35 mouse cellular contexts compared by ENCODE assay signal in the genomic region with DNA sequence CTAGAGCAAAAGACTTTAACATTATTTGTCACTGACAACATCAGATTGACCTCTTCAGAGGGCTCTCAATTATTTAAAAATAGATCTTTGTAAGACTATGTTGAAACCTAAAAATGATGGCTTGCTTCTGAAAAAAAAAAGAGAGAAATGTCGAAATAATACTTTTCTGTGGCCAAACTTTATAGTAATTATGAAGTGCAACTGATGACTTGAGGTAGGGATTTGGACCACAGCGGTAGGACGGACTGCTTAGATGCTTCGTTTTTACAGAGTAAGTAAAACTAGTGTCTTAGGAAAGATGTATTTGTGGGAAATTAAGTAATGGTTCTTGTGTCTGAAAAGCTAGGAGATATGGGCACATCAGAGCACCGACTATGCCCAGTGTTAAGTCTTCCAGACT. TPM values are rescaled to one million over a fixed set of nuclear protein-coding genes. Genes with fewer than 3 reads are reported as not detected.
"Had no signal": no experiment of that assay in that cellular context is flagged by ENCODE, and none has a peak within 500 bp of the region (broad histone marks: within the 10 kb centered on the region; RNA-seq: fewer than 3 reads in every experiment).

No protein-coding gene starts in this region.

- H3K36me3 ChIP-seq: limb, embryonic 10.5 days; limb, embryonic 12.5 days; limb, embryonic 13.5 days; limb, embryonic 15.5 days; liver, embryonic 12.5 days; liver, embryonic 13.5 days; lung, embryonic 15.5 days had no signal

- H3K4me2 ChIP-seq: limb, embryonic 12.5 days; limb, embryonic 13.5 days; limb, embryonic 15.5 days; liver, embryonic 11.5 days; liver, embryonic 12.5 days; liver, embryonic 13.5 days; liver, embryonic 15.5 days; lung, embryonic 14.5 days; lung, embryonic 15.5 days; midbrain, embryonic 11.5 days; midbrain, embryonic 12.5 days; midbrain, embryonic 13.5 days; midbrain, embryonic 15.5 days; neural tube, embryonic 12.5 days had no signal

- H3K27me3 ChIP-seq: limb, embryonic 12.5 days; limb, embryonic 13.5 days; limb, embryonic 15.5 days; liver, embryonic 12.5 days; liver, embryonic 13.5 days; liver, embryonic 15.5 days; lung, embryonic 15.5 days; megakaryocyte, embryonic 14.5 days; midbrain, embryonic 12.5 days; midbrain, embryonic 13.5 days; midbrain, embryonic 15.5 days; neural tube, embryonic 12.5 days had no signal

- H3K4me3 ChIP-seq: left cerebral cortex, adult 2 months; limb, embryonic 10.5 days; limb, embryonic 12.5 days; limb, embryonic 13.5 days; limb, embryonic 15.5 days; liver, embryonic 12.5 days; liver, embryonic 13.5 days; liver, embryonic 15.5 days; lung, embryonic 15.5 days; megakaryocyte, embryonic 14.5 days; midbrain, embryonic 10.5 days; midbrain, embryonic 12.5 days; midbrain, embryonic 13.5 days; midbrain, embryonic 15.5 days; myocyte; neural tube, embryonic 12.5 days had no signal

- H3K4me1 ChIP-seq: limb, embryonic 10.5 days; limb, embryonic 12.5 days; limb, embryonic 13.5 days; limb, embryonic 15.5 days; liver, embryonic 12.5 days; liver, embryonic 13.5 days; liver, embryonic 15.5 days; lung, embryonic 15.5 days; megakaryocyte, embryonic 14.5 days; midbrain, embryonic 12.5 days; neural tube, embryonic 12.5 days had no signal

- DNase-seq: layer of hippocampus, postnatal 36 days; left cerebral cortex, postnatal 4 days; liver; liver, embryonic 13.5 days; liver, postnatal 0 days; lung, adult 18-20 months; lung, adult 2 months; lung, embryonic 14.5 days; lung, postnatal 10 days; midbrain, embryonic 14.5 days had no signal

- H3K9me3 ChIP-seq: limb, embryonic 10.5 days; limb, embryonic 13.5 days; limb, embryonic 15.5 days; liver, embryonic 12.5 days; liver, embryonic 13.5 days; liver, embryonic 15.5 days; lung, embryonic 15.5 days; midbrain, embryonic 15.5 days; neural tube, embryonic 12.5 days had no signal

- H3K9ac ChIP-seq: limb, embryonic 12.5 days; limb, embryonic 13.5 days; limb, embryonic 15.5 days; liver, embryonic 12.5 days; liver, embryonic 13.5 days; liver, embryonic 14.5 days; liver, embryonic 15.5 days; liver, postnatal 0 days; lung, embryonic 14.5 days; lung, embryonic 15.5 days; midbrain, embryonic 12.5 days; midbrain, embryonic 13.5 days; midbrain, embryonic 15.5 days; neural tube, embryonic 12.5 days had no signal

- ATAC-seq: liver, embryonic 12.5 days; liver, postnatal 0 days; midbrain, embryonic 13.5 days; midbrain, embryonic 15.5 days; midbrain, embryonic 16.5 days had no signal

- H3K27ac ChIP-seq: left cerebral cortex, adult 2 months; limb, embryonic 10.5 days; limb, embryonic 12.5 days; limb, embryonic 13.5 days; limb, embryonic 15.5 days; liver, embryonic 12.5 days; liver, embryonic 13.5 days; liver, embryonic 14.5 days; liver, embryonic 15.5 days; lung, embryonic 15.5 days; macrophage; midbrain, embryonic 10.5 days; midbrain, embryonic 12.5 days; midbrain, embryonic 13.5 days; midbrain, embryonic 15.5 days; neural tube, embryonic 12.5 days had no signal

RNA-seq across cellular contexts. Expression of a gene that starts 38.1 kb away (rescaled TPM):
- polyA plus RNA-seq: limb, embryonic 10.5 days; limb, embryonic 11.5 days; limb, embryonic 12.5 days; limb, embryonic 13.5 days; limb, embryonic 14.5 days; limb, embryonic 15.5 days; liver, adult 2 months; liver, embryonic 11.5 days; liver, embryonic 12.5 days; liver, embryonic 13.5 days; lung, adult 2 months; lung, embryonic 14.5 days; lung, embryonic 15.5 days; macrophage; midbrain, embryonic 10.5 days; midbrain, embryonic 11.5 days; midbrain, embryonic 12.5 days; midbrain, embryonic 13.5 days; midbrain, embryonic 15.5 days; midbrain, embryonic 16.5 days; midbrain, postnatal 0 days; myocyte; neural tube, embryonic 11.5 days; neural tube, embryonic 12.5 days had no signal
